Mouse (Mus musculus): ENCODE data around the gene Tm9sf1. TPM values are rescaled to one million over a fixed set of nuclear protein-coding genes. Genes with fewer than 3 reads are reported as not detected.

The Tm9sf1 gene
- total and polyA plus RNA-seq, 3 experiments: 36.1 to 65.3 (median 51.3) TPM

- H3K79me2 ChIP-seq (replicated peaks; ENCODE audit: control insufficient read depth, extremely low read depth, insufficient read depth, poor library complexity, severe bottlenecking): no peaks in the 10 kb centered on the region
- H3K27ac ChIP-seq (ENCODE audit: insufficient read depth, low read depth): no peak overlapping the region
- H3K27me3 ChIP-seq (replicated peaks): no peaks in the 10 kb centered on the region
- H3K9ac ChIP-seq (ENCODE audit: insufficient read depth, low read depth): no peak overlapping the region
- H3K9me3 ChIP-seq (replicated peaks; ENCODE audit: low read length): no peaks in the 10 kb centered on the region
- dilution Hi-C loops (cut with MboI; ENCODE audit: extremely low pct_ligation_motif_present, extremely low pct_unique_long_range_greater_than_20kb, low sequenced_read_pairs) (no loop called here), in situ Hi-C loops (cut with MboI; ENCODE audit: low pct_ligation_motif_present, low pct_unique_long_range_greater_than_20kb, low sequenced_read_pairs) (no loop called here)
- no peak overlapping the region for H3K4me2 ChIP-seq (ENCODE audit: insufficient read depth, low read depth, poor library complexity, severe bottlenecking)
- no peak overlapping the region for H3K4me3 ChIP-seq (replicated peaks in 1 of 3; ENCODE audit: low read depth in 2 of 3, low read length in 2 of 3, poor library complexity in 1 of 3)
- no peak for DNase-seq (ENCODE audit: extremely low read depth)
- TF ChIP-seq IRF4 (IDR thresholded peaks at IDR 0.05; ENCODE audit: low read depth, low read length) (no peak), HCFC1 (IDR thresholded peaks at IDR 0.05; ENCODE audit: low read depth, low read length) (no peak), TCF12 (IDR thresholded peaks at IDR 0.05; ENCODE audit: low read depth, low read length) (no peak), NRF1 (IDR thresholded peaks at IDR 0.05; ENCODE audit: low read depth, low read length) (no peak), MXI1 (IDR thresholded peaks at IDR 0.05; ENCODE audit: low read depth, low read length) (no peak), CHD1 (IDR thresholded peaks at IDR 0.05; ENCODE audit: low read depth, low read length) (no peak), MAX (IDR thresholded peaks at IDR 0.05; ENCODE audit: low read length) (no peak), GABPA (IDR thresholded peaks at IDR 0.05; ENCODE audit: insufficient replicate concordance, low read depth, low read length) (no peak), CTCF (conservative IDR thresholded peaks at IDR 0.05 in 1 of 2, IDR thresholded peaks at IDR 0.05 in 1 of 2; ENCODE audit: low read depth in 2 of 2, low read length in 2 of 2) (no peak), ZKSCAN1 (IDR thresholded peaks at IDR 0.05; ENCODE audit: borderline replicate concordance, low read depth, low read length) (no peak), ZMIZ1 (IDR thresholded peaks at IDR 0.05; ENCODE audit: low read depth, low read length) (no peak), MAFK (IDR thresholded peaks at IDR 0.05; ENCODE audit: insufficient replicate concordance, low read length) (no peak), USF1 (IDR thresholded peaks at IDR 0.05; ENCODE audit: low read depth, low read length) (no peak), MAZ (IDR thresholded peaks at IDR 0.05; ENCODE audit: low read depth, low read length) (no peak), USF2 (conservative IDR thresholded peaks at IDR 0.05; ENCODE audit: low read depth, low read length) (no peak), POLR2AphosphoS2 (IDR thresholded peaks at IDR 0.05; ENCODE audit: low read depth, low read length) (no peak)
- peaks cover 4 to 32% of the 10 kb centered on the region in 2 experiments; a peak in 3 of 4 replicates for H3K4me1 ChIP-seq (ENCODE audit: control insufficient read depth in 1 of 2, insufficient read depth in 2 of 2)
- peaks cover 56 to 79% of the 10 kb centered on the region in 2 experiments for H3K36me3 ChIP-seq (replicated peaks in 1 of 2; ENCODE audit: control insufficient read depth in 1 of 2, insufficient read depth in 1 of 2, low read length in 1 of 2)
Observed at GRCm38 (mm10) chr14:55605743-55606459, 37.7 kb downstream of the Tm9sf1 start.

- Histone ChIP-seq H3K27ac (ENCODE audit: insufficient read depth, low read depth) (peak overlapping the region; percentile 13; the same call in 1 of the 2 replicates), H3K27me3 (replicated peaks) (no peaks in the 10 kb centered on the region), H3K36me3 (replicated peaks in 1 of 2; ENCODE audit: control insufficient read depth in 1 of 2, insufficient read depth in 1 of 2, low read length in 1 of 2) (peaks cover 62 to 80% of the 10 kb centered on the region in 2 experiments), H3K4me1 (ENCODE audit: control insufficient read depth in 1 of 2, insufficient read depth in 2 of 2) (peaks cover 4 to 32% of the 10 kb centered on the region in 2 experiments; a peak in 3 of 4 replicates), H3K9ac (ENCODE audit: insufficient read depth, low read depth) (peak overlapping the region; percentile 30; the same call in 1 of the 2 replicates), H3K4me3 (replicated peaks in 1 of 3; ENCODE audit: low read depth in 2 of 3, low read length in 2 of 3, poor library complexity in 1 of 3) (peak overlapping the region; percentile 2 to 74 (median 58)), H3K9me3 (replicated peaks; ENCODE audit: low read length) (no peaks in the 10 kb centered on the region), H3K4me2 (ENCODE audit: insufficient read depth, low read depth, poor library complexity, severe bottlenecking) (peak overlapping the region; percentile 67), H3K79me2 (replicated peaks; ENCODE audit: control insufficient read depth, extremely low read depth, insufficient read depth, poor library complexity, severe bottlenecking) (no peaks in the 10 kb centered on the region)
- in situ Hi-C loops (cut with MboI; ENCODE audit: low pct_ligation_motif_present, low pct_unique_long_range_greater_than_20kb, low sequenced_read_pairs) (no loop called here), dilution Hi-C loops (cut with MboI; ENCODE audit: extremely low pct_ligation_motif_present, extremely low pct_unique_long_range_greater_than_20kb, low sequenced_read_pairs) (no loop called here)
- TF ChIP-seq SMC3 (IDR thresholded peaks at IDR 0.05; ENCODE audit: low read depth, low read length) (no peak), GABPA (IDR thresholded peaks at IDR 0.05; ENCODE audit: insufficient replicate concordance, low read depth, low read length) (no peak), NELFE (IDR thresholded peaks at IDR 0.05; ENCODE audit: low read depth, low read length) (no peak), MAFK (IDR thresholded peaks at IDR 0.05; ENCODE audit: insufficient replicate concordance, low read length) (no peak), EP300 (IDR thresholded peaks at IDR 0.05; ENCODE audit: low read length) (no peak), NRF1 (IDR thresholded peaks at IDR 0.05; ENCODE audit: low read depth, low read length) (no peak)
- no peak for DNase-seq (ENCODE audit: extremely low read depth)
Observed at GRCm38 (mm10) chr14:55604823-55605222, 38.8 kb downstream of the Tm9sf1 start.

All from CH12.LX (cell line).